Mouse (Mus musculus): ENCODE results near the gene Lsg1.
A peak's percentile ranks its signal among the peaks of the same experiment; 100 is the strongest.

Gene Lsg1

DNA sequence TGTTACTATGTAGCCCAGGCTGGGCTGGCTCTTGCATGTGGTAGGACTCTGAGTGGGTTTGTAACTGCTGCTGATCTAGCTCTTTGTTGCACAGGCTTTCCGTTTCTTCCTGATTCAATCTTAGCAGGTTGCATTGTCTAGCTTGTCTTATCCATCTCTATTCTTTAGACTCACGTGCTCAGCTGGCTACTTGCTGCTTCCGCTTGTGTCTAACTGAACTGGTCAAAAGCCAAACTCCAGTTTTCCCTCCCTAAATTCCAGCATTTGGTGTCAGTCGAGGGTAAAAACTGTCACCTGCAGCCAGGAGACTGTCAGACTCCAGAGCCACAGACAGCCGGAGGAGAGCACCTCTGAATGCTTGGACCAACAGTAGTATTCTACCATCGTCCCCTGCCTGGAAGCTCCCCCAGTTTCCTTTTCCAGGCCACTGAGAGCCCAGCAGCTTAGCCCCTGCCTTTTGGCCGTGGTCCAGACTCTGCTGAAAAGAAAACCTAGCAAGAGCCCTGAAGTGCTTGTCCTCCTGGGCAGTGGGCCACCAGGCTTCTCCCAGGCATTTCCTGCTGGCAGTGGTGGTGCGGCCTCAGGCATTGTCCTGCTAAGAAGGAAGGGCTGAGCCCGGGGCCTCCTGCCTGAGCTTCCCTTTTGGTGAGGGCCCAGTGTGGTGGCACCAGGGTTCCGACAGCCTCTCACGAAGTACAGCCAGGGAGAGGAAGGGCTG lies 34.6 kb downstream of the Lsg1 start:
- peak; percentile 94 for DNase-seq (ENCODE audit: low spot score in 2 of 2)

DNA sequence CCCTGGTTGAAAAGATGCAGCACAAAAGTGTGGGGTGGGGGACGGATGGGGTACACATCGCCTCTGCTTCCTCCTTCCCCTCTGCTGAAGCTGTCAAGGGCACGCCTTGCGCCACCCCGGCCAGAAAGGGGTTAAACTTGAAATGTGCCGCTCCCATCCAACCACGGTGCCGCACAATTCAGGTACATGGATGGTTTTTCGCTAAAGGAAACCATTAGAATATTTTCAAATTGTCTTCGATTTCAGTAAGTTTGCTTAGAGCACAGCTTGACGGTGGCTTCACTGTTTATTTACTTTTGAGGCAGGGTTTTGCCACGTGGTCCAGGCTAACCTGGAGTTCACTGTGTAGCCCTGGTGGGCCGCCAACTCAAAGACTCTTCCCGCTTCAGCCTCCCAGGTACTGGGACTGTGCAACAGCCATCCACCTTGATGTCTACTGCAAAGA lies 36.6 kb downstream of the Lsg1 start, which contains the start of gene Tmem44:
TSS of gene Tmem44 (minus strand) at position 95 of the 445 bp plus-strand sequence.
- DNase-seq (ENCODE audit: low spot score in 2 of 2): no peak

DNA sequence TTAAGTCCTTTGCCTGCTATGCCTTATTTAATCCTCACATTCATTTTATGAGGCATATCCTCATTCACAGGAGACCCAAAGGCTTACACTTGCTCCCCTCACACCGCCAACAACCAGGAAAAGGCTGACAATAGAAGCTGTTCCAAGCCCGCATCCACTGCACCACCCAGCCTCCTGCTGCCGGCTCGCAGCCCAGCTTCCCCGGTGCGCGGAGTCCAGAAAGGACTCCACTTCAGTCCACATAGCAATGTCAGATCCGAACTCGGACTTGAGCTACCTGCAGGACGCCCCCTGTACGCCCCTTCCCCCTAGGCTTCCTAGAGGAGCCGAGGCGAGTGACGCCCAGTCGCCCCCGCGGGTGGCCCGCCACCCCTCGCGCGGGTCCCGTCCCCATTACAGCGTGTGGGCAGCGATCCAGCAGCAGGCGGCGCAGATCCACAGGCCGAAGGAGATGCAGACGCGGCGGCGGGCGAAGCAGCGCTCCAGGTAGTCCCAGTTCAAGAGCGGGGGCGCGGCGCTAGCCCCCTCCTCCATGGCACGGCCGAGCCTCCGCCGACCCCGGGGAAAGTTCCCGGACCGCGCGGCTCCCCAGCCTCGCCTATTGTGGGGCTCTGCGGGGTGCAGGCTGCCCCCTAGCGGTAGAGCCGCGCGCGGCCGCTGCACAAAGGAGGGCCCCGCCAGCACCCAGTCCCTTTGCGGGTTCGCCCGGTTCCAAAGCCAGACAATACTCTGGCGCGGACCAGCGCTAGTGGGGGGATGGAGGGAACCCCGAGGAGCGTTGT lies 37.2 kb downstream of the Lsg1 start:
- DNase-seq (ENCODE audit: low spot score in 2 of 2): peak; percentile 85 to 86

DNA sequence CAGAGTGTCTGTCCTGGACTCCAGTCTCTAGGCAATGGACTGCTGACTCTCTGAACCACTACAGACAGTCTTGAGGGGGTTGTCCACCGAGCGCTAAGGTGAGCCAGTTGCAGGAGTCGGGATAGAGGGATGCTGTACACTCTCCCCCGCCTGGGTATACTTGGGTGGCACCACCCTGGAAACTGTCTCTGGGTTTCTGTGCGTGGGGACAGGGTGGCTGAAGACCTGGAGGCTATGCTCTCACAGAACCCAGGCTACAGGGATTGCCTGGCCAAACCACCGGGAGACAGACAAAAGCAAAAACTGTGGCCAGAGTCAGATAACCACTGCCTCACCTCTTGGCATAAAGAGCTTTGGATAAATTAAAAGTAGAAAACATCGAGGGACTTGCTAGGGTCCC lies 37.9 kb downstream of the Lsg1 start:
- no peak for DNase-seq (ENCODE audit: low spot score in 2 of 2)

DNA sequence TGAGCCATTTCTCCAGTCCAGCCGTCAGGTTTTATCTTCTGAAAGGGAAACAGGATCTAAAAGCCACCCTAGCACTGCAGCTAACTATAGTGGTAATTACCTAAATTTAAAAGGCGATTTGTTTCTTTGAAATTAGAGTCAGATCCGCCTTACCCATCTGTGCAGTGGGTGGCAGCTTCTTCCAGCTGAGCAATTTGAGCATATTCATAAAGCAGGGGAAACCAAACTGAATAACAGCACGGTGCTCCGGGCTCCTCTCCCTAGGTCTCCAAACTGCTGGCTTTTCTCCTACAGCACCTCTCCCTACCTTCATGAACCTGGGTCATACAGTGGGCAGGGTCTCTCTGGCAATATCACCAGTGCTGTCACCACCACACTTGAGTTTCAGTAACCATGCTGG lies 39.1 kb downstream of the Lsg1 start:
- no peak for DNase-seq (ENCODE audit: low spot score in 2 of 2)

DNA sequence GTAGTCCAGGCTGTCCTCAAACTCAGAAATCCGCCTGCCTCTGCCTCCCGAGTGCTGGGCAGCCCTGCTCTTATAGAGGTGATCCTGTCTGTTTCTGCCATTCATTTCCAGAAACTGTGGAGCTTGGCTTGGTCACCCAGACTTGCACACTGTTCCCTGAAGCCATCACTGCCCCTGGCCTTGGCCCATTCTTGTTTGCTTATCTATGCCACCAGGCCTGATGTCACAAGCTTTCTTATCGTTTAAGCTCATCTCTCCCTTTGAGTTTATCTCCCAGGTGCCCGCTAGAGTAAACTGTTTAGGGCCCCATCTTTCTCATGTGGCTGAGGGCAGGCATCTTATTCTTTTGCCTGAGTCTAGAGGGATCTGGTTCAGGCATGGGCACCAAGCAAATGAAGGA lies 42.7 kb downstream of the Lsg1 start:
- DNase-seq (ENCODE audit: low spot score in 2 of 2): no peak

DNA sequence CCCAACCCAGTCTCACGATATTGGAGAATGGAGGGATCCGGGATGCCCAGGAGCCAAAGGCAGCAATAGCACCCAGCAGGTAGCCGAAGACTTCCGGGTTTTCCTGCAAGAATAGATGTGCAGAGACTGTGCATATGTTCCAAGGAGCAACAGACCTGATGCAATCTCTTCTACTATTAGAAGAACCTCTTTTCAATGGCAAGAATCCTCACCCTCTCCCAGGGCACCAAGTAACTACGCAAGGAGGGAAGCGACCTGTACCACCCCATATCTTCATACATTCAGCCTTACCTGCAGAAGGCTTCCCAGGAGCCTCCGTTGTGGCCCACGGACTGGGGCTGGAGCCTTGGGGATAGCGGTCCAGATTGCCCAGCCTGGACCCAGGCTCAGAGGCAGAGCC lies 44.0 kb downstream of the Lsg1 start:
- no peak for DNase-seq (ENCODE audit: low spot score in 2 of 2)

DNA sequence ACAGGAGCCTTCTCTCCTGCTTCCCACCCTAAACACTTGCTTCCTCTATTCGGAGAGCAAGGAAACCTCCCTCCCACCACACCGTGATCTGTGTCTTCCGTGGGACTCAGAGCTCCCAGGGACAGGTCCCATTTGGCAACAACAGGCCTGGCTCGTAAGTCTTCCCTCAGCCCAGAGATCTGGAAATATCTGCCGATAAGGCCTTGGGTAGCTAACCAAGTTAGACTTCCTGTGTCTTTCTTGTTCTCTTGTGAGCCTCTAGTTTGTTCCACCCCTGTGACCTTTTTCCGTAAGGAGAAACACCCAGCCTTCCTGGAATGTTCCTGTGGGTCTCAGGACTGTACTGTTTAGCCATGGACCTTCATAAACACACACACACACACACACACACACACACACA lies 44.6 kb downstream of the Lsg1 start:
- no peak for DNase-seq (ENCODE audit: low spot score in 2 of 2)

DNA sequence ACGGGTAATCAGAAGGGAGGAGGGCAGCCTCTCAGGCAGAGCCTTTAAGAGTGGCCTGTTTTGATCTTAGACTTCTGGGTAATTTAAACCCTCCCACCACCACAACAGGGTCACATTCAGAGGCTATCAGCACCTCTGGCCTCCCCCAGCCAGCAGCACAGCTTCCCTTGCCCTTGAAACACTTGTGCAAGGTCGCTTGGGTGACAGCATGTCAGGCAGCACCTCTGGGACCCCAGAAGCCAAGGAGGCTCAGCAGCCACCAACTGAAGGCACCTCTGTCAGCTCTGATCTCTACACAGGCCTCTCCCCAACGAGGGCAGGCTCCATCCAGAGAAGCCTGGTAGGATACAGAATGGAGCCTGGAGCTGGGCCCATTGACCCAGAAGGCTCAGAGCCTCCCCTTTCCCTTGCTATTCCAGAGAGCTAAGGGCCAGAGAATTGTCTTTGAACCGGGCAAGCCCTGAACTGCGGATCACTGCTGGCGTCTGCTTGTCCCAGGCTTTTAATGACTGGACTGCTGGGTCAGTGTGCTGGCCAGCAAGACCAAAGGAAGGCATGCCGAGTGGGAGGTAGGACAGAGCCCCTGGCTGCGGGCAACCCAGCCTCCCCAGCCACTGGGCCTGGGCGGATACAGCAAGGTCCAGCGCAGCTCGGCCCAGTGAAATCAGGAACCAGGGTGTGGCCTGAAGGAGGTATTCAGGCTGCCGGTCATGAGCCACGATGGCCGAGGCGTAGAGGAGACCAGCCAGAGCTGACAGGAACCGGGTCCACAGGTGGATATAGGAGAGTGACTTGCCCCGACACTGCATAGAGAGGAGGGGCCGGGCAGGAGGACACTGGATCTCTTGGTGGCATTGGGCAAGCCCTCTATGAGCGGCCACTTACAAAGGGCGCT lies 47.0 kb downstream of the Lsg1 start:
- peak; percentile 67 to 78 for DNase-seq (ENCODE audit: low spot score in 2 of 2)

DNA sequence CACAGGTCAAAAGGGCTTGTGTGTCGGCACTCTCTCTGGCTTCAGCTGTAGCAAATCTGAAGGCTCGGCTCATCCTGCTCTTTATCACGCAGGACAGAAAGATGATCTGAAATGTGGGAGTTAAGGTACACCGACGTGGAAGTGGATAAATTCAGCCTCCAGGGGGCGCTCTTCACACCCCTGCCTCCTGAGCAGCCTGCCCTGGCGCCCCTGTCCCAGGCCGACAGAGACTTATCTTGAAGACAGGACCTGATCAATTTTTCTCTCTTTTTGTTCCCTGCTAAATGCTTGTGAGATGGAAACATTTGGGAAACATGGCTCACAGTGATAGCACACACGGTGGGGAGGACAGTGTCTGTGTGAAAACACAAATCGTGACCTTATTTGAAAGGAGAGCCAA lies 48.0 kb downstream of the Lsg1 start:
- DNase-seq (ENCODE audit: low spot score in 2 of 2): peak in 1 of 2 experiments; percentile 58

DNA sequence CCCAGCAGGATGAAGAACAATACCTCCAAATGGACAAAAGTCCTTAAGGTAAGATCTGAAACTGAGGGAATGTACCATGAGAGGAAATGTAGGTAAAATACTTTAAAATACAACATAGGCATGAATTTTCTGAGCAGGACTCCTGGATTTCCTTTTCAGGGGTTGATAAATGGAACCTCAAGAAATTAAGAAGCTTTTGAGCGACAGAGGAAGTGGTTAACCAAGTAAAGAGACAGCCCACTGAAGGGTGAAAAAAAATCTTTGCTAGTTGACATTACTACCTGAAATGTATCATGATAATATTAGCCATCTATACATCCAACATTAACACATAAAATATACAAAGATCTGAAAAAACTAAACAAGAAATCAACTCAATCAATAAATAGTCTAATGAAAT lies 52.3 kb downstream of the Lsg1 start:
- no peak for DNase-seq (ENCODE audit: low spot score in 2 of 2)

DNA sequence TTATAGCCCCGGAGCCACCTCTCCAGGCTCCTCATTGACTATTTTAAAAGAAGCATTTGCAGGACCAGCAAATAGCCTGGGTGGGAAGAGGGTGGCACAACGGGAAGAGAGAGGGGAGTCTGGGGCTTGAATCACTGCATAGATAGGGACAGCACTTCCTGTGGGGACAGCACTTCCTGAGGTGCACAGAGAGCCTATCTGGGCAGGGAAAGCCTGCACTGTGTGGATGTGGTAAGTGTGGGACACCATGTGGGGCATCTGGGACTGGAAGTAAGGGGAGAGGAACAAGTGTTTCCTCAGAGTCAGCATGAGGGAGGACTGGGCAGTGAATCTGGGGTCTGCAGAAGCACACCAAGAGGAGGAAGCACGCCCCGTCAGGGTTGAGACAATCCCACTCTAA lies 53.8 kb downstream of the Lsg1 start:
- no peak for DNase-seq (ENCODE audit: low spot score in 2 of 2)

DNA sequence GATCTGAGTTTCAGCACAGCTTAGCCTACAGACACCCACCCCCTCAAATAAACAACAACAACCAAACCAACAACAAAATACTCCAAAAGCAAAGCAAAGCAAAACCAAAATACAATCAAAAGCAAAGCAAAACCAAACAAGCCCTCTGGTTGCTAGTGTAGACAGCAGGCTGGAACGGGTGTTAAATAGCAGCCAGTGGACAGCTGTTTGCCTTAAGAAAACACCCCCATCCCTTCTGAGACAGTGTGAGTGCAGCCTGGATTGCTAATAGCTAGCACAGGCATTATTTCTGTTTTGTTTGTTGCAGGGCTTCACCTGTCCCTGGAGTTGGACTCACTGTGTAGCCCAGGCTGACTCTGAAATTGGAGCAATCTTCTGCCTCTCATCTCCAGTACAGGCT lies 54.5 kb downstream of the Lsg1 start:
- DNase-seq (ENCODE audit: low spot score in 2 of 2): no peak

DNA sequence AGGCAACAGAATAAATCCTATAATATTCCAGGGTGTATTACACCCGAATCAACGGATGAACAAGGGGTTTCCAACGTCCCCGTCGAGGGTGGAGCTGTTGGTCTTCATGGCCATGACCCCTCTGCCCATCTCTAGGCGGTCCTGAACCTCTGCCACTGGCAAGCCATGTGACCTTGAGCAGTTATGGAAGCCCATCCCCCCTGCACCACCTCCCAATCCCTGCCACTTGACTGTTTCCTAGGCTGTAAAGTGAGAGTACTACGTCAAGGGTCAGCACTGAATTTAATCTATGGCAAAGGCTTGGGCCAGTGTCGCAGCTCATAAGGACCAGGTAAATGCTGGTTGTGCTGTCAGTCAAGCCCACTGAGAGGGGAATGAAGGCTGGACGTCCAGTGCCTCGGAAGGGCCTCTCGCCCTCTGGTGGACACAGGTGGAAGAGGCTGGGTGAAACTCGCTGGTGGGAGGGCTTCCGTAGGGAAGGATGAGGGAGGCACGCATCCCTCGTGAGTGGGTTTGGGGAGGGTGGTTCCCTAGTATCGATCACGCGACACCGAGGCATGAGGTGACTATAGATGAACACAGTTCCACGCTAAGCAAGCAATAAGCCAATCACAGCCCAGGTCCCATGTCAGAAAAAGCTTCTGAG lies 55.5 kb downstream of the Lsg1 start:
- peak; percentile 66 to 76 for DNase-seq (ENCODE audit: low spot score in 2 of 2)

DNA sequence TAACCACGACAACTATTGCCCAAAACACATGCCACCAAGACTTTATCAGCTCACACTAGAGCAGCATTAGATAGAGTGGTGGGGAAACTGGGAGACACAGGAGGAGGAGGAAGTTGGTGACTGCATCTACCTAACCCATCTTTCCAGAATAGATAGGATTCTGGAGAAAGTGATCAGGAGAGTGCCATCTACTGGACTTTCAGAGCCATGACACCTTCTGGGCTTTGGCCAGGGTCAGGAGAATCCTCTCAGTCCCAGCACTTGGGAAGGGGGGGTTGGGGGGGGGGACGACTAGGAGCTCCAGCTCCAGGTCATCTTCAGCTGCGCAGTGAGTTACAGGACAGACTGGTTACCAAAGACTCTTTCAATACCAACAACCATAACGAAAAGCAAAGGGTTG lies 56.6 kb downstream of the Lsg1 start:
- no peak for DNase-seq (ENCODE audit: low spot score in 2 of 2)

DNA sequence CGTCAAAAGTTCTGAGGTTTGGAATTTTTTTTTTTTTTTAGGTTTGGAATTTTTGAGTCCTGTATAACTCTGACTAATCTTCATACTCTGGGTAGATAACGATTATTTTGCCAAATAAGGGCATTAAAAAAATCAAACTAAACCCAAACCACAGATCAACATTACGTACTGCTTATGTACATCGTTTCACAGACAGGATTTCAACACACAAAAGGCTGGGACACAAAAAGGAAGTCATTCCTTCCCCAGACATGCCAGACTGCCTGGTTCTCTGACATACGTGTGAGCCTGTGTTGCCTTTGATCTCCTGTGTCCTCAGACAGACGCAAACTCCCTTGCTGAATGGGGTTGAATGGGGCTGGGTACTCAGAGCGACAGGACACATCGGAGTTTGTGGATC lies 59.0 kb downstream of the Lsg1 start:
- DNase-seq (ENCODE audit: low spot score in 2 of 2): no peak

DNA sequence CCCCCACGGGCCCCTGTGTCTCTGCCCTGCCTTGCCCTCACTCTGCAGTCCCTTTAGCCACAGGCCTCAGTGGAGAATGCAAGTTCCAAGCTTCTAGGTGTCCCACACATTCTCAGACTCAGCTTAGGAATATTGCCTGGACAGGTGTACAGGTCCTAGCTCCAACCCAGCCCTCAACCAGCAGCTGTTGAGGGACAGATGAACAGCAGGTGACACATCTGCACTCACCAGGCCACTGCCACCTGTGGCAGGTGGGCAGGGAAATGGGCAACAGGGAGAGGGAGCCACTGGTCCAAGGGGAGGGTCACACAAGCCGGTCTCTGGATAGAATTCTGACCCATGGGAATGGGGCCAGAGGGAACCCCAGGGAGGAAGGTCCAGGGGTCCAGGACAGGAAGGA lies 59.5 kb downstream of the Lsg1 start:
- DNase-seq (ENCODE audit: low spot score in 2 of 2): no peak

DNA sequence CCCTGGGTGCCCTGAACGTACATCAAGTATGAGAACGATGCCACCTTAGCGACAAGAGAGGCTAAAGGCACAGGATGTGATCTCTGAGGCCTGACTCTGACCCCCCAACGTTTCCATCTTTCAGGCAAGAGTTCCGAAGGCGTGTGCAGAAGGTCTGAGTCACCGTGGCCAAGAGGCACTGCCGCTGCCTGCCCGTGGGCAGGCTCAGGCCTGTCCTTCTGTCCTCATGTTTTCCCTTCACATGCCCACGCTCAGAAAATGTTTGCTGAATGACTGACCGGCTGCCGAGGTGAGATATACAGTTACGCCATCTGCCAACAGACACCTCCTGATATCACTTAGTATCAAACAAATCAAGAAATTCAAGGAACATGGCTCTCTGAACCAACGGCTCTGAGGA lies 61.6 kb downstream of the Lsg1 start:
- no peak for DNase-seq (ENCODE audit: low spot score in 2 of 2)

DNA sequence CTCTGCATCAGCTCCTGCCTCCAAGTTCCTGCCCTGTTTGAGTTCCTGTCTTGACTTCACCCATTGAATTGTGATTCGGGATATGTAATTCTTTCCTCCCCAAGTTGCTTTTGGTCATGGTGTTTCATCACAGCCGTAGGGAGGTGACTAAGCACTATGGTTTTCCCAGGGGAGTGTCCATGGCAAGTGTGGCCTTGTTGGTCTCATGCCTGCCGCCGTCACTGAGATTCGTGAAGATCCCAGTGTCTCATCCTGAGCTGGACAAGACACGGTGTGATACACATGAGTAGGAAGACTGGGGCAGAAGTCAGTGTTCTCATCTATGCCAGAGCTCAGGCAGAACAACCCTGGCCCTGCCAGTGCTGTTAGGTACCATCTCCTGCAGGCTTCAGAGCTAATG lies 62.9 kb downstream of the Lsg1 start:
- DNase-seq (ENCODE audit: low spot score in 2 of 2): no peak

DNA sequence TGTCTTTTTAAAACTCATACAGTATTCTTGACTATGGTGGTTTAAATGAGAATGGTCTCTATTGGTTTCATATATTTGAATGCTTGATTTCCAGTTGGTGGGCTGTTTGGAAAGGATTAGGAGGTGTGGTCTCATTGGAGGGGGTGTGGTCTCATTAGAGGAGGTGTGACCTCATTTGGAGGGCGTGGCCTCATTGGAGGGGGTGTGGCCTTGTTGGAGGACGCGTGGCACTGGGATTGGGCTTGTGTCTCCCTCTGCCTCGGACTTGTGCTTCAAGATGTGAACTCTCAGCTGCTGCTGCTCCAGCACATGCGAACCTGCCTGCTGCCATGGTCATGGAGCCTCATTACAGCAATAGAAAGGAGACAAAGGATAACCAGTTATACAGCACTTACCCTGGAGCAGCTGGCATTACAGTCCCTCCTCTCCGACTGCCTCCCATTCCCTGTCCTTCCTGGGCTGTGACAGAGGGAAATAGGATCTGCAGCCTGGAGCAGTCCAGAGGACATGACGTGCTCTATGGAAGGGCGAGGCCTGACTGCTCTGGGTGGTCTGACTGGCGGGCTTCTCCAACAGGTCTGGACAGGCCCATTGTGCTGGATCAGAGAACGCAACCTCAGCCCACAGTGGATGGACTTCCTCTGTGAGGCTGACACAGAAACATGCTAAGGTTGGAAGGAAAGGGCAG lies 65.0 kb downstream of the Lsg1 start:
- no peak for DNase-seq (ENCODE audit: low spot score in 2 of 2)

DNA sequence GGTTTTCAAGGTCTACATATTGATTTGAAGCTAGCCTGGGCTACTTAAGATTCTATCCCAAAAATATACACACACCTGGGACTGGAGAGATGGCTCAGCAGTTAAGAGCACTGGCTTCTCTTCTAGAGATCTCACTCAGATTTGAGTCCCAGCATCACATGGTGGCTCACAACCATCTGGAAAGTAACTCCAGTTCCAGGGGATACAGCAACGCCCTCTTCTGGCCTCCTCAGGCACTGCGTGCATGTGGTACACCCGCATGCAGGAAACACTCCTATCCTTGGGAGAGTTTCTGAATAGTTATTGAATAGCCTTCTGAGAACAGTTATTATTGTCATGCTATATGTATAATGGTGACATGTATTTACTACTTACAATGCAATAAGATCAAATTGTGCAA lies 66.2 kb downstream of the Lsg1 start:
- DNase-seq (ENCODE audit: low spot score in 2 of 2): no peak

All from right cerebral cortex, postnatal 10 days (tissue).